In the genomic region with DNA sequence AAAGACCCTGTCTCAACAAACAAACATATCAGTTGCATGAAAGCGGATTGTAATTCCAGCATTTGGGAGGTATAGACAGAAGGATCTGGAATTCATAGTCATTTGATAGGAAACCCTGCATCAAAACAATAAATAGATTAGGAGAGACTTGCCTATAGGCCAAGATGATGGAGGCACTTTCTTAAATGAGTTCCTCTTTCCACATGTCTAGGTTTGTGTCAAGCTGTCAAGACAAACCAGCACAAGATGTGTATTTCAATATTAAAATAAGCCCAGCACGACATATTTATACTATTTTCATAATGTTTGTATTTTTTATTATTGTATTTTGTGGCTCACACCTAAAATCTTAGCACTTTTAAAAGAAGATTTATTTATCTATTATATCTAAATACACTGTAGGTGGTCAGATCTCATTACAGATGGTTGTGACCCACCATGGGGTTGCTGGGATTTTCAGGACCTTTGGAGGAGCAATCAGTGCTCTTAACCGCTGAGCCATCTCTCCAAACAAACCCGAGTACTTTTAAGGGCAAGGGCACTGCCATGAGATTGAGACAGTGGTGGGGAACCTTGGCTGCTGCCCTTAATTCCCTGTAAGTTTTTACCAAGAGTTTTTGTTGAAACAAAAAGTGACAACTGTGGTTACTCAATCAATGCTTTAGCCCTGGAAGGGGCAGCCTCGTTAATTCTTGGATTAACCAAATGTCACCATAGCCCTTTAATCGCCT, we compare ENCODE assay signal across 1 mouse cellular context.
TF ChIP-seq lines count a peak whose summit lies in the region.

No protein-coding gene starts in this region.

TF ChIP-seq in MEL, 35 proteins besides CTCF, POLR2A, EP300 and RAD21 (continued from another document):
- TF ChIP-seq NRF1 (IDR thresholded peaks at IDR 0.05; ENCODE audit: insufficient read depth, low read depth, low read length, poor library complexity, severe bottlenecking) (no peak), MAFK (IDR thresholded peaks at IDR 0.05; ENCODE audit: borderline replicate concordance, low read depth, low read length) (no peak), BHLHE40 (IDR thresholded peaks at IDR 0.05; ENCODE audit: borderline replicate concordance, low read depth, low read length) (no peak), KAT2A (conservative IDR thresholded peaks at IDR 0.05; ENCODE audit: low read depth, low read length) (no peak), NELFE (IDR thresholded peaks at IDR 0.05; ENCODE audit: low read depth, low read length) (no peak), POLR2AphosphoS2 (IDR thresholded peaks at IDR 0.05; ENCODE audit: low read length) (no peak), UBTF (IDR thresholded peaks at IDR 0.05; ENCODE audit: borderline replicate concordance, insufficient read depth, low read depth, low read length) (no peak), TCF12 (IDR thresholded peaks at IDR 0.05; ENCODE audit: low read depth, low read length) (no peak), ETS1 (IDR thresholded peaks at IDR 0.05; ENCODE audit: low read depth, low read length) (no peak), CHD2 (IDR thresholded peaks at IDR 0.05; ENCODE audit: low read length) (no peak), GABPA (IDR thresholded peaks at IDR 0.05; ENCODE audit: low read depth, low read length) (no peak), MAZ (IDR thresholded peaks at IDR 0.05; ENCODE audit: low read depth, low read length) (no peak), MEF2A (IDR thresholded peaks at IDR 0.05; ENCODE audit: extremely low read depth, insufficient replicate concordance, low read depth, low read length, poor library complexity, severe bottlenecking) (no peak)
